Mouse (Mus musculus): Measurements from ENCODE around the gene Fam20b.

The Fam20b gene

DNA sequence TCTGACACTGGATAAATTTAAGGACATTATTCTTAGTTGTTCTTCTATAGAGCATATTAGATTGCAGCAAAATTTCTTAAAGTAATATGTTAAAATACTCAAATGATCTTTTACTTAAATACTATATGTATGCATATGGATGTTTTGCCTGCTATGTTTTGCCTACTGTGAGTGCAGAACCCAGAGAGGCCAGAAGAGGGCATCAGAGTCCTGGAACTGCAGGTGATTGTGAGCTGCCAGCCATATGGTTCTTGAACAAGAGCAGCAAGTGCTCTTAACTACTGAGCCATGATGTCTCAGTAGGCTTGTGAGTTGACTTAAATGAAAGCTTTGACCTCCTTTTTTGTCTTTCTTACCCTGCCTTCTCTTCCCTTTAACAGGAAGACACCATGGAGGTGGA is 87.9 kb downstream of the Fam20b start:
- peak in 1 of 2 experiments; percentile 23 for DNase-seq

DNA sequence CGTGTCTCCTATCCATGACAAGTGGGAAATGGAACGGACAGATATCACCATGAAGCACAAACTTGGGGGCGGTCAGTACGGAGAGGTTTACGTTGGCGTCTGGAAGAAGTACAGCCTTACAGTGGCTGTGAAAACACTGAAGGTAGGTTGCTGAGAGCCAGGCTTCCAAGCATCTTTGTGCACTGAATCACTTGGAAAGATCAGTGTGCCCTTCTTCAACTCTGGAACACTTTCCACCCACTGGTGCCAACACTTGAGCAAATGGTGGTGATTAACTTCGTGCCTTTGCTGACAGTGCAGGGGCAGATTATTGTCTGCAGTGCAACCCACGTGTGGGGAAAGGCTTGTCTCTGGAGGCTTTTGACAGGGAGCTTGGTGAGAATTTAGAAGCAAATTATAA is 88.9 kb downstream of the Fam20b start:
- DNase-seq: peak in 1 of 2 experiments; percentile 16
